Mouse (Mus musculus): ENCODE measurements around the gene Perm1. TPM values are rescaled to one million over a fixed set of nuclear protein-coding genes. Genes with fewer than 3 reads are reported as not detected.

Perm1 gene
- polyA plus RNA-seq, 1 experiment from 2014 or later = 2.1 TPM

DNA sequence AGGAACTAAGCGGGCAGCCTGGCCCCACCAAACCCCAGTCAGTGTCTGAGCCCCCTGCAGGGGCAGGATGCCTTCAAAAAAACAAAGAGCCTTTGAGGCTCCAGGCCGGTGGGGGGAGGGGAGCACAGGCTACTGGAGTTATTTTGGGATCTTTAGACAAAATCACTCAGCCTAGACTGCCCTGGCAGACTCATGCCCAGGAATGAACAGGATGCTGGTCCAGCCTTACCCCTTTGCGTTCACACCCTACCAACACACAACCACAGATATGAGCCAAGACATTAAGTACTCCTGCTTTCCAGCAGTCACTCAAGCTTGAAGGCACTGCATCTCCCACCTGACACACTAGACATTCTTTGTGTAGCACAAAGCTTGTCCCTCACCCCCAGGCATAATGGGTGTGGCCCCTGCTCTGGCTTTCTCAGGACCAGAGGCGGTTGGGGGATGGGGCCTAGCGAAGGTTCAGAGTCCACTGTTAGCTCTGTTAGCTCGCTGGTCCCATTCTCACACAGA, 26.8 kb upstream of the Perm1 start:
- Histone ChIP-seq H3K4me2 (replicated peaks) (peak overlapping the region; percentile 38), H3K4me1 (peaks cover 95% of the 10 kb centered on the region), H3K9me3 (no peaks in the 10 kb centered on the region), H3K4me3 (peak overlapping the region; percentile 10), H3K9ac (replicated peaks) (peak overlapping the region; percentile 25; the same call in 1 of the 2 replicates), H3K36me3 (peaks cover 45% of the 10 kb centered on the region), H3K27ac (replicated peaks) (peak overlapping the region; percentile 90), H3K27me3 (no peaks in the 10 kb centered on the region; the same call in 1 of the 2 replicates)
- ATAC-seq (ENCODE audit: low FRiP score, low read depth) = peak; percentile 58
- 8% methylated on average over 6 of the region's 6 CpGs for WGBS

DNA sequence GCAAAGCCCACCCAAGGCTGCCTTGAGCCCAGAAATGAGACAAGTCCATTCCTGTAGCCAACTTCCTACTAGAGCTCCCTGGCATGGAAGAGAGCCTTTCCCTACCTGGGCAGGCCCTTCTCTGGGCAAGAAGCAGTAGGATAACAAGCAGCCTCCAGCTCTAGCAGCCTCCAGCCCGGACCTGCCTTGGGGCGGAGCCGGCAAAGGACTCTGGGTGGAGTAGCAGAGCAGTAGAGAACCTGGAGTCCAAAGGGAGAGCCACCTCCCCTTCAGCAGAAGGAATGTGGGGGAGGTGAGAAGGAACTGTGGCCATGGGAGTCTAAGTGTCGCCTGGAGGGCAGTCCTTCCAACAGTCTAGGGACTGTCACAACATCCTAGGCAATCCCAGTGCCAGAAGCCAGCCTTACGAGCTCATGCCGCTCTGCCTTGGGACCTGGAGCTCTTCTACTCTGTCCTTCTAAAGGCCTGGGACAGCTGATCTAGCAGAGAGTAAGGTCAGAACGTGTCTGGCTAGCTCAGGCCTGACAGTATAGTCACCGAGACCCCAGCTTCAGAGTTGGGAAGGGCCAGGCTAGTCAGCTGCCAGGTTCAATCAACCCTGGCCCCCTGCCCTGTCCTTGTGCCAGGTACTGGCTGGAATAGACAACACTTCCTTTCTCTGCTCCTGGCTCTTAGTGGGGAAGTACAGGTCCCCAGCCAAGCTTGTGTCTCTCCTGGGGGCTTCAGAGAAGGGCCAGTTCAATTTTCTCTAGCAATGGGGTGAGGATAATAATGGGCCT, 23.1 kb upstream of the Perm1 start:
- no peak overlapping the region for H3K4me3 ChIP-seq
- peaks cover 84% of the 10 kb centered on the region for H3K4me1 ChIP-seq
- no peaks in the 10 kb centered on the region; the same call in 1 of the 2 replicates for H3K27me3 ChIP-seq
- no peaks in the 10 kb centered on the region for H3K9me3 ChIP-seq
- H3K27ac ChIP-seq (replicated peaks) = no peak overlapping the region
- H3K4me2 ChIP-seq (replicated peaks) = no peak overlapping the region
- H3K36me3 ChIP-seq = peaks cover 49% of the 10 kb centered on the region
- ATAC-seq (ENCODE audit: low FRiP score, low read depth) = no peak
- H3K9ac ChIP-seq (replicated peaks) = 0 out of 2 replicates have a peak overlapping the region, but pooled peaks have one; percentile 2
- WGBS = 58% methylated on average over 8 of the region's 8 CpGs

GRCm38 (mm10) chr4:156193200-156193590, 22.5 kb upstream of the Perm1 start:
- Histone ChIP-seq H3K9me3 (no peaks in the 10 kb centered on the region), H3K4me3 (no peak overlapping the region), H3K9ac (replicated peaks) (0 out of 2 replicates have a peak overlapping the region, but pooled peaks have one; percentile 2), H3K27ac (replicated peaks) (no peak overlapping the region), H3K4me2 (replicated peaks) (0 out of 2 replicates have a peak overlapping the region, but pooled peaks have one; percentile 2), H3K36me3 (peaks cover 49% of the 10 kb centered on the region), H3K27me3 (no peaks in the 10 kb centered on the region; the same call in 1 of the 2 replicates), H3K4me1 (peaks cover 78% of the 10 kb centered on the region)
- 24% methylated on average over 2 of the region's 2 CpGs for WGBS
- ATAC-seq (ENCODE audit: low FRiP score, low read depth) = no peak

- H3K4me2 ChIP-seq (replicated peaks) = peak overlapping the region; percentile 86
- 0 out of 2 replicates have a peak overlapping the region, but pooled peaks have one; percentile 7 for H3K4me3 ChIP-seq
- H3K9me3 ChIP-seq = no peaks in the 10 kb centered on the region
- peaks cover 75% of the 10 kb centered on the region for H3K4me1 ChIP-seq
- peaks cover 49% of the 10 kb centered on the region for H3K36me3 ChIP-seq
- no peak overlapping the region for H3K9ac ChIP-seq (replicated peaks)
- 63% methylated on average over 5 of the region's 5 CpGs for WGBS
- no peak overlapping the region for H3K27ac ChIP-seq (replicated peaks)
- no peaks in the 10 kb centered on the region; the same call in 1 of the 2 replicates for H3K27me3 ChIP-seq
- no peak for ATAC-seq (ENCODE audit: low FRiP score, low read depth)
These were observed 21.8 kb upstream of the Perm1 start for GRCm38 (mm10) chr4:156193906-156194305.

- Histone ChIP-seq H3K9ac (replicated peaks) (no peak overlapping the region), H3K27me3 (no peaks in the 10 kb centered on the region; the same call in 1 of the 2 replicates), H3K4me1 (peaks cover 71% of the 10 kb centered on the region), H3K4me3 (0 out of 2 replicates have a peak overlapping the region, but pooled peaks have one; percentile 7), H3K36me3 (peaks cover 49% of the 10 kb centered on the region), H3K27ac (replicated peaks) (no peak overlapping the region), H3K9me3 (no peaks in the 10 kb centered on the region), H3K4me2 (replicated peaks) (peak overlapping the region; percentile 86)
- no peak for ATAC-seq (ENCODE audit: low FRiP score, low read depth)
- 19% methylated on average over 6 of the region's 6 CpGs for WGBS
These were observed 21.3 kb upstream of the Perm1 start for GRCm38 (mm10) chr4:156194346-156194745.

GRCm38 (mm10) chr4:156195927-156196870, 19.5 kb upstream of the Perm1 start:
- H3K36me3 ChIP-seq = peaks cover 36% of the 10 kb centered on the region
- H3K4me1 ChIP-seq = peaks cover 52% of the 10 kb centered on the region
- no peaks in the 10 kb centered on the region for H3K9me3 ChIP-seq
- H3K4me3 ChIP-seq = peak overlapping the region; percentile 75
- peak overlapping the region; percentile 85 for H3K9ac ChIP-seq (replicated peaks)
- H3K27me3 ChIP-seq = no peaks in the 10 kb centered on the region; the same call in 1 of the 2 replicates
- ATAC-seq (ENCODE audit: low FRiP score, low read depth) = peak; percentile 2; the same call in 1 of the 2 replicates
- WGBS = 5% methylated on average over 35 of the region's 35 CpGs
- H3K27ac ChIP-seq (replicated peaks) = peak overlapping the region; percentile 96
- H3K4me2 ChIP-seq (replicated peaks) = peak overlapping the region; percentile 86

DNA sequence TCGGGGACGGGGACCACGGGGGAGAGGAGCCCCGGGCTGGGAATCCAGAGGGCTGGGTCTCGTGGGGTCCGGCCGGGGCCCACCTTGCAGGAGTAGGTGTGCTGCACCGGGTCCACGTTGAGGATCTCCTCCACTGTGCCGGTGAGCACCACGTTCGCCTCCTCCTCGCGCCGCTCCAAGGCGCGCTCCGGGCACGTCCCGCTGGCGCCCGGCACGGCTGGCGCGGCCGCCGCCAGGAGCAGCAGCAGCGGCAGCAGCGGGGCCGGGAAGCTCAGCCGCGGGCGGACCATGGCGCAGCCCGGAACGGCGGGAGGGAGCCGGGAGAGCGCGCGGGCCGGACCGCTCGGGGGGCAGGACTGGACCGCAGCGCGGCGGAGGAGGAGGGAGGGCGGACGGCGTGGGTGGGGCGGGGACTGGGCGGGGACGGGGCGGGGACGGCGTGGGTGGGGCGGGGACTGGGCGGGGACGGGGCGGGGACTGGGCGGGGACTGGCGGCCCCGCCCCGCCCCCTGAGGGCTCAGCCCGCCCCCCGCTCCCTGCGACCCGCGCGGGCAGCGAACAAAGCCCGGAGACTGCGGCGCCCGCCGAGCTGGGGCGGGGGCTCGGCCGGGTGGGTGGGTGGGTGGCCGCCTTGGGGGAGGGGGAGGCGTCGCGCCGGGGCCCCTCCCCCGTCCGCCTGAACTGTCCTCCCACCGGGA, 18.4 kb upstream of the Perm1 start, which contains the start of gene Agrn:
Agrn (minus strand) TSS at position 358 of the 698 bp plus-strand sequence.
- H3K9me3 ChIP-seq = no peaks in the 10 kb centered on the region
- peak within 1 kb of the TSS; percentile 85 for H3K9ac ChIP-seq (replicated peaks)
- peaks cover under 1% of the 10 kb centered on the region for H3K27me3 ChIP-seq
- H3K27ac ChIP-seq (replicated peaks) = peak within 1 kb of the TSS; percentile 96
- WGBS = under 1% methylated on average over 31 of the region's 88 CpGs
- H3K36me3 ChIP-seq = peaks cover 27% of the 10 kb centered on the region
- peaks cover 45% of the 10 kb centered on the region for H3K4me1 ChIP-seq
- ATAC-seq (ENCODE audit: low FRiP score, low read depth) = peak; percentile 73
- H3K4me2 ChIP-seq (replicated peaks) = peak within 1 kb of the TSS; percentile 86
- H3K4me3 ChIP-seq = peak within 1 kb of the TSS; percentile 75

GRCm38 (mm10) chr4:156197829-156198205, 17.9 kb upstream of the Perm1 start:
- Histone ChIP-seq H3K9me3 (no peaks in the 10 kb centered on the region), H3K27me3 (peaks cover 6% of the 10 kb centered on the region; the same call in 1 of the 2 replicates), H3K9ac (replicated peaks) (peak overlapping the region; percentile 32), H3K36me3 (peaks cover 23% of the 10 kb centered on the region), H3K27ac (replicated peaks) (peak overlapping the region; percentile 96), H3K4me1 (peaks cover 45% of the 10 kb centered on the region), H3K4me3 (peak overlapping the region; percentile 75), H3K4me2 (replicated peaks) (peak overlapping the region; percentile 86)
- 1% methylated on average over 26 of the region's 26 CpGs for WGBS
- peak; percentile 96 for ATAC-seq (ENCODE audit: low FRiP score, low read depth)

DNA sequence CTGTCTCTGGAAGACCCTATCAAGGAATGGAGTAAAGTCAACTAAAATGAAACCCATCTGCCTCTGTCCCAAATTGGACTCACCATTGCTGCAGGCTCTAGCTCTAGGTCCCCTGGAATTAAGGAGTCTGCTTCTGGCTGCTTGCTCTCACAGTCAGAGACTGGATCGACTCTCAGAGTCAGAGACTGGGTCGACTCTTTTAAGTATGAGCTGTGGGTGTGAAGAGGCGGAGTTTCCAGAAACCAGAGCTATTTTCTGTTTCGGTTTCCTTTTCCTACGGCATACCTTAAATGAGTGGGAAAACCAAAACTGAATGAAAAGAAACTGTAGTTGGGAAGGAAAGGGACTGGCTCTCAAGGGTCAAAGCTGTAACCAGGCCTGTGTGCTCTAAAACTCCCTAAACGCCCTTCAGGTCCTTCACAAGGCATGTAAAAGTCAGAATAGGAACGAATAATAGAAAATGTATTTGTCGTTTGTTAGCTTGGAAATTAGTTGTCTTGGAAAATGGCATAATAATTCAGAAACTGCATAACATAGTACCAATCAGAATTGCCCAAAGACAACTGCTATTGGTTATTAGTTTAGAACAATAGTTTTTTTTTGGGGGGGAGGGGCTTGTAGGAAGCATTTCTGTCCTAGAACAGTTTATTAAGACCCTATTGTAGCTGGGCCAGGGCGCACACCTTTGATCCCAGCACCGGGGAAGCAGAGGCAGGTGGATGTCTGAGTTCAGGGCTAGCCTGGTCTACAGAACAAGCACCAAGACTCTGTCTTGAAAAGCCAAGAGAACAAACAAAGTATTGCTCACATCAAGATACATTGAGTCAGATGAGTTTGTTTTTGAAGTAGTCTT, 14.8 kb upstream of the Perm1 start, which contains the start of gene Isg15:
Isg15 (minus strand) TSS at position 196 of the 853 bp plus-strand sequence.
- Histone ChIP-seq H3K27me3 (peaks cover 27% of the 10 kb centered on the region), H3K36me3 (no peaks in the 10 kb centered on the region), H3K27ac (replicated peaks) (no peak within 1 kb of the TSS), H3K4me2 (replicated peaks) (no peak within 1 kb of the TSS), H3K4me1 (peaks cover 38% of the 10 kb centered on the region), H3K9ac (replicated peaks) (no peak within 1 kb of the TSS), H3K9me3 (no peaks in the 10 kb centered on the region), H3K4me3 (no peak within 1 kb of the TSS)
- ATAC-seq (ENCODE audit: low FRiP score, low read depth) = no peak
- 70% methylated on average over 10 of the region's 10 CpGs for WGBS

DNA sequence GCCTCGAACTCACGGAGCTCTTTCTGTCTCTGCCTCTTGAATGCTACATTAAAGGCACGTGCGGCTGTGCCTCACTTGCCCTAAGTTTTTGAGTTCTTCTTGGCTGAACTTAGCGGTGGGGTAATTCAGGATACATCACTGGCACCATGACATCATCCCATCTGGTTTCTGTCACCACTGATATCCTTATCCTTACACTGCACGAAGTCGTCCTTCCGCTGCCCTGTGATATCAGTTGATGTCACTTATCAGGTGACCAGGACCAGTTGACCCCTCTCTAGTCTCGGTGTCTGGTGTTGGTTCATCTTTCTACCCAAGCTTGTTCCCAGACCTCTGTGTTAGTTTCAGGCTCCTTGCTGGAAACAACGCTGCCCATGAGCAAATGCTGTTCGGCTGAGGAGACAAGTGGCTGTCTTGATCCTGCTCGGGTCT, 13.2 kb upstream of the Perm1 start:
- Histone ChIP-seq H3K4me3 (peak overlapping the region; percentile 67), H3K27me3 (peaks cover 27% of the 10 kb centered on the region), H3K4me1 (peaks cover 34% of the 10 kb centered on the region), H3K36me3 (no peaks in the 10 kb centered on the region), H3K9me3 (no peaks in the 10 kb centered on the region), H3K9ac (replicated peaks) (peak overlapping the region; percentile 77), H3K27ac (replicated peaks) (peak overlapping the region; percentile 66), H3K4me2 (replicated peaks) (peak overlapping the region; percentile 93)
- ATAC-seq (ENCODE audit: low FRiP score, low read depth) = no peak
- 48% methylated on average over 12 of the region's 12 CpGs for WGBS
